Mouse (Mus musculus): Measurements from ENCODE around the gene Pfkfb4. TPM values are rescaled to one million over a fixed set of nuclear protein-coding genes. Genes with fewer than 3 reads are reported as not detected.

The Pfkfb4 gene
- polyA plus RNA-seq, 1 experiment from 2014 or later: 7.8 TPM

GRCm38 (mm10) chr9:109051651-109052489 lies 60.3 kb downstream of the Pfkfb4 start:
- no peak overlapping the region for H3K27ac ChIP-seq (replicated peaks; ENCODE audit: low read depth, low read length)
- 83% methylated on average over 10 of the region's 10 CpGs for WGBS
- no peak overlapping the region for H3K9ac ChIP-seq (replicated peaks; ENCODE audit: low read length)

GRCm38 (mm10) chr9:109052490-109053260 lies 61.1 kb downstream of the Pfkfb4 start:
- Histone ChIP-seq H3K27me3 (ENCODE audit: control insufficient read depth, insufficient read depth, low read length) (no peaks in the 10 kb centered on the region), H3K4me1 (ENCODE audit: control insufficient read depth, insufficient read depth, low read length) (peaks cover 3% of the 10 kb centered on the region; the same call in 1 of the 2 replicates), H3K36me3 (replicated peaks; ENCODE audit: control insufficient read depth, insufficient read depth, low read depth, low read length) (peaks cover 4% of the 10 kb centered on the region), H3K4me3 (ENCODE audit: low read depth, low read length) (no peak overlapping the region), H3K27ac (replicated peaks; ENCODE audit: low read depth, low read length) (no peak overlapping the region), H3K9ac (replicated peaks; ENCODE audit: low read length) (no peak overlapping the region), H3K9me3 (replicated peaks; ENCODE audit: control insufficient read depth, low read length) (no peaks in the 10 kb centered on the region), H3K4me2 (ENCODE audit: low read depth, low read length) (no peak overlapping the region)
- 90% methylated on average over 9 of the region's 9 CpGs for WGBS
- DNase-seq (ENCODE audit: low spot score) (no peak), ATAC-seq (replicated peaks; ENCODE audit: insufficient number of reproducible peaks, low FRiP score, low TSS enrichment, low read depth) (no peak)

More at GRCm38 (mm10) chr9:109051651-109052489, 60.3 kb downstream of the Pfkfb4 start:
- Histone ChIP-seq H3K9me3 (replicated peaks; ENCODE audit: control insufficient read depth, low read length) (no peaks in the 10 kb centered on the region), H3K4me2 (ENCODE audit: low read depth, low read length) (no peak overlapping the region), H3K4me3 (ENCODE audit: low read depth, low read length) (no peak overlapping the region), H3K36me3 (replicated peaks; ENCODE audit: control insufficient read depth, insufficient read depth, low read depth, low read length) (no peaks in the 10 kb centered on the region), H3K27me3 (ENCODE audit: control insufficient read depth, insufficient read depth, low read length) (no peaks in the 10 kb centered on the region), H3K4me1 (ENCODE audit: control insufficient read depth, insufficient read depth, low read length) (peaks cover 3% of the 10 kb centered on the region; the same call in 1 of the 2 replicates)
- no peak for ATAC-seq (replicated peaks; ENCODE audit: insufficient number of reproducible peaks, low FRiP score, low TSS enrichment, low read depth)
- DNase-seq (ENCODE audit: low spot score): no peak

GRCm38 (mm10) chr9:109053366-109053765 lies 61.8 kb downstream of the Pfkfb4 start:
- DNase-seq (ENCODE audit: low spot score) (no peak), ATAC-seq (replicated peaks; ENCODE audit: insufficient number of reproducible peaks, low FRiP score, low TSS enrichment, low read depth) (no peak)
- H3K4me3 ChIP-seq (ENCODE audit: low read depth, low read length): no peak overlapping the region
- no peaks in the 10 kb centered on the region for H3K9me3 ChIP-seq (replicated peaks; ENCODE audit: control insufficient read depth, low read length)
- H3K9ac ChIP-seq (replicated peaks; ENCODE audit: low read length): no peak overlapping the region
- H3K4me2 ChIP-seq (ENCODE audit: low read depth, low read length): no peak overlapping the region
- H3K27ac ChIP-seq (replicated peaks; ENCODE audit: low read depth, low read length): no peak overlapping the region
- no peaks in the 10 kb centered on the region for H3K27me3 ChIP-seq (ENCODE audit: control insufficient read depth, insufficient read depth, low read length)
- 78% methylated on average over 3 of the region's 3 CpGs for WGBS
- H3K4me1 ChIP-seq (ENCODE audit: control insufficient read depth, insufficient read depth, low read length): peaks cover 3% of the 10 kb centered on the region; the same call in 1 of the 2 replicates
- peaks cover 6% of the 10 kb centered on the region for H3K36me3 ChIP-seq (replicated peaks; ENCODE audit: control insufficient read depth, insufficient read depth, low read depth, low read length)

GRCm38 (mm10) chr9:109053851-109054250 lies 62.3 kb downstream of the Pfkfb4 start:
- H3K4me1 ChIP-seq (ENCODE audit: control insufficient read depth, insufficient read depth, low read length): peaks cover 3% of the 10 kb centered on the region; the same call in 1 of the 2 replicates
- H3K27ac ChIP-seq (replicated peaks; ENCODE audit: low read depth, low read length): no peak overlapping the region
- no peak for DNase-seq (ENCODE audit: low spot score)

GRCm38 (mm10) chr9:109054712-109055111 lies 63.1 kb downstream of the Pfkfb4 start:
- peak; percentile 66 for ATAC-seq (replicated peaks; ENCODE audit: insufficient number of reproducible peaks, low FRiP score, low TSS enrichment, low read depth)
- no peak overlapping the region for H3K27ac ChIP-seq (replicated peaks; ENCODE audit: low read depth, low read length)
- WGBS: 11% methylated on average over 7 of the region's 7 CpGs
- no peaks in the 10 kb centered on the region for H3K27me3 ChIP-seq (ENCODE audit: control insufficient read depth, insufficient read depth, low read length)
- no peak overlapping the region for H3K4me3 ChIP-seq (ENCODE audit: low read depth, low read length)
- H3K4me1 ChIP-seq (ENCODE audit: control insufficient read depth, insufficient read depth, low read length): peaks cover 3% of the 10 kb centered on the region; the same call in 1 of the 2 replicates
- H3K9me3 ChIP-seq (replicated peaks; ENCODE audit: control insufficient read depth, low read length): no peaks in the 10 kb centered on the region
- peaks cover 6% of the 10 kb centered on the region for H3K36me3 ChIP-seq (replicated peaks; ENCODE audit: control insufficient read depth, insufficient read depth, low read depth, low read length)
- peak; percentile 73 for DNase-seq (ENCODE audit: low spot score)
- peak overlapping the region; percentile 37 for H3K9ac ChIP-seq (replicated peaks; ENCODE audit: low read length)
- H3K4me2 ChIP-seq (ENCODE audit: low read depth, low read length): peak overlapping the region; percentile 32

More at GRCm38 (mm10) chr9:109053851-109054250, 62.3 kb downstream of the Pfkfb4 start:
- Histone ChIP-seq H3K9ac (replicated peaks; ENCODE audit: low read length) (no peak overlapping the region; the same call in 1 of the 2 replicates), H3K9me3 (replicated peaks; ENCODE audit: control insufficient read depth, low read length) (no peaks in the 10 kb centered on the region), H3K4me3 (ENCODE audit: low read depth, low read length) (no peak overlapping the region), H3K27me3 (ENCODE audit: control insufficient read depth, insufficient read depth, low read length) (no peaks in the 10 kb centered on the region), H3K36me3 (replicated peaks; ENCODE audit: control insufficient read depth, insufficient read depth, low read depth, low read length) (peaks cover 6% of the 10 kb centered on the region), H3K4me2 (ENCODE audit: low read depth, low read length) (no peak overlapping the region)
- 76% methylated on average over 6 of the region's 6 CpGs for WGBS
- ATAC-seq (replicated peaks; ENCODE audit: insufficient number of reproducible peaks, low FRiP score, low TSS enrichment, low read depth): no peak

- Histone ChIP-seq H3K4me3 (ENCODE audit: low read depth, low read length) (no peak overlapping the region), H3K36me3 (replicated peaks; ENCODE audit: control insufficient read depth, insufficient read depth, low read depth, low read length) (peaks cover 6% of the 10 kb centered on the region), H3K4me2 (ENCODE audit: low read depth, low read length) (peak overlapping the region; percentile 32), H3K4me1 (ENCODE audit: control insufficient read depth, insufficient read depth, low read length) (peaks cover 3% of the 10 kb centered on the region; the same call in 1 of the 2 replicates), H3K9ac (replicated peaks; ENCODE audit: low read length) (peak overlapping the region; percentile 23; the same call in 1 of the 2 replicates), H3K9me3 (replicated peaks; ENCODE audit: control insufficient read depth, low read length) (no peaks in the 10 kb centered on the region), H3K27me3 (ENCODE audit: control insufficient read depth, insufficient read depth, low read length) (no peaks in the 10 kb centered on the region), H3K27ac (replicated peaks; ENCODE audit: low read depth, low read length) (no peak overlapping the region)
- DNase-seq (ENCODE audit: low spot score) (no peak), ATAC-seq (replicated peaks; ENCODE audit: insufficient number of reproducible peaks, low FRiP score, low TSS enrichment, low read depth) (no peak)
- WGBS: 91% methylated on average over 12 of the region's 12 CpGs
These were observed 63.9 kb downstream of the Pfkfb4 start for GRCm38 (mm10) chr9:109055271-109056030.

GRCm38 (mm10) chr9:109056081-109056690 lies 64.6 kb downstream of the Pfkfb4 start:
- DNase-seq (ENCODE audit: low spot score) (no peak), ATAC-seq (replicated peaks; ENCODE audit: insufficient number of reproducible peaks, low FRiP score, low TSS enrichment, low read depth) (no peak)
- Histone ChIP-seq H3K4me2 (ENCODE audit: low read depth, low read length) (no peak overlapping the region), H3K36me3 (replicated peaks; ENCODE audit: control insufficient read depth, insufficient read depth, low read depth, low read length) (peaks cover 6% of the 10 kb centered on the region), H3K9ac (replicated peaks; ENCODE audit: low read length) (no peak overlapping the region), H3K9me3 (replicated peaks; ENCODE audit: control insufficient read depth, low read length) (no peaks in the 10 kb centered on the region), H3K27ac (replicated peaks; ENCODE audit: low read depth, low read length) (no peak overlapping the region), H3K4me1 (ENCODE audit: control insufficient read depth, insufficient read depth, low read length) (peaks cover 3% of the 10 kb centered on the region; the same call in 1 of the 2 replicates), H3K27me3 (ENCODE audit: control insufficient read depth, insufficient read depth, low read length) (no peaks in the 10 kb centered on the region), H3K4me3 (ENCODE audit: low read depth, low read length) (no peak overlapping the region)
- WGBS: 89% methylated on average over 17 of the region's 17 CpGs
